Mouse (Mus musculus) v-Abl transformed pro-B cells (cell line): Measurements from ENCODE around the gene Pex5l.

Experiments
- in situ Hi-C, 2 experiments: fragments of 400-800 bp; cut with MboI; formaldehyde crosslinking; loops; one replicate each; pipeline ENCODE4 v1.15.1; 2025; ENCODE audit not compliant: unreplicated experiment in 2 of 2

Pex5l gene

GRCm38 (mm10) chr3:33068146-33068545, 74.9 kb downstream of the Pex5l start:
- in situ Hi-C loops, result no loop called here

- in situ Hi-C loops, result no loop called here
These were observed 79.5 kb downstream of the Pex5l start for GRCm38 (mm10) chr3:33063590-33063989.

- in situ Hi-C loops, result no loop called here
These were observed 81.6 kb downstream of the Pex5l start for GRCm38 (mm10) chr3:33061428-33061827.

- in situ Hi-C loops, result no loop called here
These were observed 82.0 kb downstream of the Pex5l start for GRCm38 (mm10) chr3:33061016-33061415.

- in situ Hi-C loops, result no loop called here
These were observed 82.6 kb downstream of the Pex5l start for GRCm38 (mm10) chr3:33060343-33060937.

GRCm38 (mm10) chr3:33048304-33048703, 94.7 kb downstream of the Pex5l start:
- in situ Hi-C loops, result no loop called here

GRCm38 (mm10) chr3:33044799-33045106, 98.3 kb downstream of the Pex5l start:
- in situ Hi-C loops, result no loop called here

GRCm38 (mm10) chr3:33043896-33044798, 98.9 kb downstream of the Pex5l start:
- in situ Hi-C loops, result no loop called here

- in situ Hi-C loops, result no loop called here
These were observed 118.5 kb downstream of the Pex5l start for GRCm38 (mm10) chr3:33024566-33024965.

- in situ Hi-C loops, result no loop called here
These were observed 139.1 kb downstream of the Pex5l start for GRCm38 (mm10) chr3:33003901-33004300.

- in situ Hi-C loops, result no loop called here
These were observed 141.3 kb downstream of the Pex5l start for GRCm38 (mm10) chr3:33001769-33002168.

- in situ Hi-C loops, result no loop called here
These were observed 142.5 kb downstream of the Pex5l start for GRCm38 (mm10) chr3:33000383-33001015.

GRCm38 (mm10) chr3:32991713-32992575, 151.1 kb downstream of the Pex5l start:
- in situ Hi-C loops, result no loop called here

GRCm38 (mm10) chr3:32987806-32988205, 155.2 kb downstream of the Pex5l start:
- in situ Hi-C loops, result no loop called here

GRCm38 (mm10) chr3:32985141-32985540, 157.9 kb downstream of the Pex5l start:
- in situ Hi-C loops, result no loop called here

GRCm38 (mm10) chr3:32979981-32980380, 163.1 kb downstream of the Pex5l start:
- in situ Hi-C loops, result no loop called here

GRCm38 (mm10) chr3:32979238-32979637, 163.8 kb downstream of the Pex5l start:
- in situ Hi-C loops, result no loop called here

- in situ Hi-C loops, result no loop called here
These were observed 172.8 kb downstream of the Pex5l start for GRCm38 (mm10) chr3:32970257-32970656.

GRCm38 (mm10) chr3:32968671-32969425, 174.2 kb downstream of the Pex5l start:
- in situ Hi-C loops, result no loop called here

- in situ Hi-C loops, result no loop called here
These were observed 177.5 kb downstream of the Pex5l start for GRCm38 (mm10) chr3:32965528-32965927.
